Mouse (Mus musculus): Measurements from ENCODE around the gene Frmd8. TPM values are rescaled to one million over a fixed set of nuclear protein-coding genes. Genes with fewer than 3 reads are reported as not detected.
A peak's percentile ranks its signal among the peaks of the same experiment; 100 is the strongest.

Frmd8 gene
- polyA plus RNA-seq, 1 experiment from 2014 or later: 16.1 TPM

GRCm38 (mm10) chr19:5831224-5831957 lies 43.7 kb downstream of the Frmd8 start:
- Histone ChIP-seq H3K27me3 (replicated peaks) (no peaks in the 10 kb centered on the region), H3K36me3 (replicated peaks) (no peaks in the 10 kb centered on the region), H3K4me3 (no peak overlapping the region), H3K9me3 (no peaks in the 10 kb centered on the region), H3K4me2 (no peak overlapping the region), H3K27ac (no peak overlapping the region), H3K9ac (no peak overlapping the region), H3K4me1 (no peaks in the 10 kb centered on the region)
- ATAC-seq (replicated peaks): no peak
- 88% methylated on average over 11 of the region's 11 CpGs for WGBS

GRCm38 (mm10) chr19:5830776-5831175 lies 44.3 kb downstream of the Frmd8 start:
- Histone ChIP-seq H3K4me3 (no peak overlapping the region), H3K27ac (no peak overlapping the region), H3K4me1 (no peaks in the 10 kb centered on the region), H3K9ac (no peak overlapping the region), H3K9me3 (no peaks in the 10 kb centered on the region), H3K36me3 (replicated peaks) (no peaks in the 10 kb centered on the region), H3K4me2 (no peak overlapping the region), H3K27me3 (replicated peaks) (no peaks in the 10 kb centered on the region)
- WGBS: 92% methylated on average over 7 of the region's 7 CpGs
- no peak for ATAC-seq (replicated peaks)

DNA sequence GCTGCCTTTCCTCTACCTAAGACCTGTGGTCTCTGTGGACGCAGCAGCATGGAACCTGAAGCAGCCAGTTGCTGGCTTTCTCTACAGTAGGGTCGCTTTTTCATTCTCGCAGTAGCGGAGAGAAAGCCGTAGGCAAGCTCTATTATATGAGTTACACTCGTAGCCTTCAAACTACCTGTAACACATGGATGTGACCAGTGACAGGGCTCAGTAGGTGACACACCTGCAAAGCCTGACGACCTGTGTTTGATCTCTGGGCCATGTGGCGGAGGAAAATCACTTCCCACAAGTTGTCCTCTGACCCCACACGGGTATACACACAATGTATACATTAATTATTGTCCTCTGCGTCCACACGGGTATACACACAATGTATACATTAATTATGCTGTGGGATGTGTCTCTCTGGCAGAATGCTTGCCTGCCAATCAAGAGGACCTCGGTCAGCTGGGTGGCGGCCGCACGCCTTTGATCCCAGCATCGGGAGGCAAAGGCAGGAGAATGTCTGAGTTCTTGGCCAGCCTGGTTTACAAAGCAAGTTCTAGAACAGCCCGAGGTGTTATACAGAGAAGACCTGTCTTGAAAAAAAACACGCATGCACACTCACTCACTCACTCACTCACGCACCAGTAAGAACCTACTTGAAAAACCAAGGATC lies 45.0 kb downstream of the Frmd8 start:
- WGBS: 74% methylated on average over 19 of the region's 19 CpGs
- no peaks in the 10 kb centered on the region for H3K36me3 ChIP-seq (replicated peaks)
- H3K4me2 ChIP-seq: no peak overlapping the region
- H3K27me3 ChIP-seq (replicated peaks): no peaks in the 10 kb centered on the region
- H3K4me3 ChIP-seq: no peak overlapping the region
- H3K9ac ChIP-seq: no peak overlapping the region
- H3K9me3 ChIP-seq: no peaks in the 10 kb centered on the region
- ATAC-seq (replicated peaks): no peak
- no peak overlapping the region for H3K27ac ChIP-seq
- no peaks in the 10 kb centered on the region for H3K4me1 ChIP-seq

GRCm38 (mm10) chr19:5828905-5829304 lies 46.2 kb downstream of the Frmd8 start:
- Histone ChIP-seq H3K4me3 (no peak overlapping the region), H3K36me3 (replicated peaks) (no peaks in the 10 kb centered on the region), H3K9ac (no peak overlapping the region), H3K4me2 (no peak overlapping the region), H3K27ac (no peak overlapping the region), H3K9me3 (no peaks in the 10 kb centered on the region), H3K27me3 (replicated peaks) (no peaks in the 10 kb centered on the region), H3K4me1 (no peaks in the 10 kb centered on the region)
- 92% methylated on average over 7 of the region's 7 CpGs for WGBS
- no peak for ATAC-seq (replicated peaks)

DNA sequence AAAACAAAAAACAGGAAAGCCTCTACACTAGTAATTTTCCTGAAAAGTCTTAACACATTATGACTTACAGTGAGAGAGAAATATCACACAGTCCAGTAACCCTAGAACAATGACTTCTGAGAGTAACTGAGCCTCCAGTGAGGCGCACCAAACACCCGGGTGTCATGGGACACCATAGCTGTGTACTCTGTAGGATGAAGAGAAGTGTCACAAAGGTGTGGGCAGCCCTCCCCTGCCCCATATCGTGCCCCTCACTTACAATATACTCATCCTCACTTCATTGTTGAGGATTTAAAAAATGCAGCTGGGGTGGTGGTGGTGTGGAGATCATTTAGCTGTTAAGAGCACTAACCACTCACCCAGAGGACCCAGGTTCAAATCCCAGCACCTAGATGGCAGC lies 46.9 kb downstream of the Frmd8 start:
- no peak overlapping the region for H3K27ac ChIP-seq
- H3K36me3 ChIP-seq (replicated peaks): no peaks in the 10 kb centered on the region
- ATAC-seq (replicated peaks): no peak
- H3K4me1 ChIP-seq: peaks cover 4% of the 10 kb centered on the region
- no peaks in the 10 kb centered on the region for H3K9me3 ChIP-seq
- H3K4me2 ChIP-seq: no peak overlapping the region
- no peak overlapping the region for H3K4me3 ChIP-seq
- no peak overlapping the region for H3K9ac ChIP-seq
- H3K27me3 ChIP-seq (replicated peaks): no peaks in the 10 kb centered on the region
- WGBS: 94% methylated on average over 3 of the region's 3 CpGs

- Histone ChIP-seq H3K36me3 (replicated peaks) (no peaks in the 10 kb centered on the region), H3K9ac (no peak overlapping the region), H3K27ac (0 out of 2 replicates have a peak overlapping the region, but pooled peaks have one; percentile 20), H3K4me2 (no peak overlapping the region), H3K4me3 (no peak overlapping the region), H3K9me3 (no peaks in the 10 kb centered on the region), H3K27me3 (replicated peaks) (no peaks in the 10 kb centered on the region), H3K4me1 (peaks cover 10% of the 10 kb centered on the region)
- 81% methylated on average over 9 of the region's 9 CpGs for WGBS
- ATAC-seq (replicated peaks): no peak
These were observed 47.5 kb downstream of the Frmd8 start for GRCm38 (mm10) chr19:5827456-5828154.

GRCm38 (mm10) chr19:5827044-5827443 lies 48.0 kb downstream of the Frmd8 start:
- peaks cover 15% of the 10 kb centered on the region for H3K4me1 ChIP-seq
- no peaks in the 10 kb centered on the region for H3K36me3 ChIP-seq (replicated peaks)
- H3K4me2 ChIP-seq: no peak overlapping the region
- 0 out of 2 replicates have a peak overlapping the region, but pooled peaks have one; percentile 20 for H3K27ac ChIP-seq
- H3K9me3 ChIP-seq: no peaks in the 10 kb centered on the region
- H3K9ac ChIP-seq: no peak overlapping the region
- ATAC-seq (replicated peaks): no peak
- H3K4me3 ChIP-seq: no peak overlapping the region
- WGBS: 86% methylated on average over 6 of the region's 6 CpGs
- H3K27me3 ChIP-seq (replicated peaks): no peaks in the 10 kb centered on the region

DNA sequence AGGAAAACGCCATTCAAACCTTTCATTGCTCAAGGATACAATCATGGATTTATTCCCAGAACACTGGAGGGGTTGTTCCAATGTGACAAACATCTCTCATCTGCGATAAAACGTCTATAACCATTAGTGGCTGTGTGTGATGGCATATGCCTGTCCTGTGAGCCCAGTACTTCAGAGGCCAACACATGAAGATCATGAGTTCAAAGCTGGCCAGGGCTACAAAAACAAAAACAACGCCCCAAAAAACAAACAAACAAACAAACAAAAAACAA lies 48.4 kb downstream of the Frmd8 start:
- no peak overlapping the region for H3K27ac ChIP-seq
- peaks cover 16% of the 10 kb centered on the region for H3K4me1 ChIP-seq
- no peak for ATAC-seq (replicated peaks)
- H3K4me2 ChIP-seq: no peak overlapping the region
- WGBS: 83% methylated on average over 4 of the region's 4 CpGs
- H3K9ac ChIP-seq: no peak overlapping the region
- no peak overlapping the region for H3K4me3 ChIP-seq
- H3K27me3 ChIP-seq (replicated peaks): no peaks in the 10 kb centered on the region
- no peaks in the 10 kb centered on the region for H3K36me3 ChIP-seq (replicated peaks)
- H3K9me3 ChIP-seq: no peaks in the 10 kb centered on the region

GRCm38 (mm10) chr19:5825901-5826730 lies 49.0 kb downstream of the Frmd8 start:
- 90% methylated on average over 5 of the region's 5 CpGs for WGBS
- Histone ChIP-seq H3K9ac (no peak overlapping the region), H3K4me1 (peaks cover 16% of the 10 kb centered on the region), H3K27ac (no peak overlapping the region), H3K36me3 (replicated peaks) (no peaks in the 10 kb centered on the region), H3K4me2 (no peak overlapping the region), H3K4me3 (no peak overlapping the region), H3K27me3 (replicated peaks) (no peaks in the 10 kb centered on the region), H3K9me3 (no peaks in the 10 kb centered on the region)
- ATAC-seq (replicated peaks): no peak

DNA sequence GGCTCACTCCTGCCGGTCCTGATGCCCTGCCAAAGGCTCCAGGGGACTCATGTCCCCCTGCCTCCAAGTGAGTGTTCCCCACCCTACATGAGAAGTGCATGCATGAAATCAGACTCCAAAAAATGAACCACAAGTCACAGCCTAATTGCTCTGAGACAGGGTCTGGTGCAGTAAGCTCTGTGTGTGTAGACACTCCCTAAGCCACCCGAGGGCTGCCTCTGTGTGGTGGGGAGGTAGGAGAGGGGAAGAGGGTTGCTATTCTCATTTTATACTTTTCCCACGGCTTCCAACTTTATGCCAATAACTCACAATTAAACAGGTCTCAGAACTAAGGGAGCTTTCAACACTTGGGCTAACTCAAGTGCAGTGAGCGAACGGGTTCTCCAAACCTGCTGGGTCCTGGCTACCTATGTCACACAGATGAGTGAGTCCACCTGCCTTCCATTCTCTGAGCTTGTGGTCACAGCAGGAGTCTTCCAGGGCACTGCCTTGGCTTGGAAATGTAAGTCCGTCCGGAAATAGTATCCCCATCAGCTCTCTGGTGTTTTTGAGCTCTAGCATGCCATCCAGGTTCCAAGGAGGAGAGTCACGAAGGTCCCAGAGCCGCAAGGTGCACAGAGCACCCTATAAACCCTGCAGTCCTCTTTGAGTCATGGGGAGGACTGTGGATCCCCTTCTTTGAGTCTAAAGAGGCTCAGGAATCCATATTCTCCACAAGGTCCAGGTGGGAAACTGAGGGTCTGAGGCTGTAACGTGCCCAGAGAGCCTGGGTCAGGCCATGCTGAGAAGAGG lies 50.1 kb downstream of the Frmd8 start:
- Histone ChIP-seq H3K27me3 (replicated peaks) (no peaks in the 10 kb centered on the region), H3K4me1 (peaks cover 16% of the 10 kb centered on the region), H3K9me3 (no peaks in the 10 kb centered on the region), H3K4me3 (no peak overlapping the region), H3K36me3 (replicated peaks) (no peaks in the 10 kb centered on the region), H3K27ac (no peak overlapping the region), H3K4me2 (no peak overlapping the region), H3K9ac (no peak overlapping the region)
- no peak for ATAC-seq (replicated peaks)
- WGBS: 81% methylated on average over 10 of the region's 10 CpGs

- Histone ChIP-seq H3K36me3 (replicated peaks) (no peaks in the 10 kb centered on the region), H3K9ac (no peak overlapping the region), H3K27ac (no peak overlapping the region), H3K4me2 (no peak overlapping the region), H3K4me3 (no peak overlapping the region), H3K9me3 (no peaks in the 10 kb centered on the region), H3K4me1 (peaks cover 16% of the 10 kb centered on the region), H3K27me3 (replicated peaks) (no peaks in the 10 kb centered on the region)
- WGBS: 73% methylated on average over 22 of the region's 22 CpGs
- ATAC-seq (replicated peaks): no peak
These were observed 50.8 kb downstream of the Frmd8 start for GRCm38 (mm10) chr19:5824043-5824825.
